Mouse (Mus musculus) kidney, embryonic 16.5 days (tissue): ENCODE measurements around the gene Top3a. TPM values are rescaled to one million over a fixed set of nuclear protein-coding genes. Genes with fewer than 3 reads are reported as not detected.
A peak's percentile ranks its signal among the peaks of the same experiment; 100 is the strongest.

ENCODE experiments used
- ATAC-seq: fragments of 200-750 bp; cut with Nextera tagmentation; 2 replicates; pipeline ENCODE4 v1.8.0; 2017; ENCODE audit warnings: moderate TSS enrichment; ENCODE audit not compliant: low FRiP score, low TSS enrichment
- H3K27ac ChIP-seq: fragments of 300-500 bp; sonication (generic); 2 replicates; pipeline ENCODE4 v1.5.1; 2014; ENCODE audit warnings: low read length
- H3K27me3 ChIP-seq: fragments of 300-500 bp; sonication (generic); 2 replicates; pipeline ENCODE4 v1.6.1; 2014; ENCODE audit warnings: low read length, control low read depth, mixed read lengths; ENCODE audit not compliant: insufficient read depth
- H3K36me3 ChIP-seq: fragments of 300-500 bp; sonication (generic); 2 replicates; pipeline ENCODE4 v1.6.1; 2014; ENCODE audit warnings: low read length, control low read depth, mixed read lengths; ENCODE audit not compliant: insufficient read depth
- H3K4me1 ChIP-seq: fragments of 300-500 bp; sonication (generic); 2 replicates; pipeline ENCODE4 v1.6.1; 2014; ENCODE audit warnings: low read length, control low read depth, mixed read lengths; ENCODE audit not compliant: insufficient read depth
- H3K4me2 ChIP-seq: fragments of 300-500 bp; sonication (generic); replicated peaks from 2 replicates; pipeline ENCODE4 v1.6.1; 2014; ENCODE audit warnings: low read depth, low read length
- H3K4me3 ChIP-seq: fragments of 300-500 bp; sonication (generic); 2 replicates; pipeline ENCODE4 v1.5.1; 2014; ENCODE audit warnings: mild to moderate bottlenecking, low read length
- H3K9ac ChIP-seq: fragments of 300-500 bp; sonication (generic); replicated peaks from 2 replicates; pipeline ENCODE4 v1.6.1; 2014; ENCODE audit warnings: low read length
- H3K9me3 ChIP-seq: fragments of 300-500 bp; sonication (generic); 2 replicates; pipeline ENCODE4 v1.6.1; 2016; ENCODE audit warnings: low read length, control low read depth
- WGBS: fragments of 180-500 bp; shearing (Covaris S2); extraction: QIAGEN DNeasy Blood & Tissue Kit; methylation state at CpG from one replicate; pipeline ENCODE4 v1.1.7; 2014; 5-methylcytosine and 5-hydroxymethylcytosine counted together
- polyA plus RNA-seq: library from polyadenylated mRNA; unstranded; fragments of >200 nt; fragmentation: Nextera tagmentation; extraction: Ambion mirVana; gene quantifications from 2 replicates; pipeline ENCODE4 v1.2.1, GENCODE M21; 2015

Top3a gene
- polyA plus RNA-seq, 1 experiment from 2014 or later: 17.1 TPM

- Histone ChIP-seq H3K9me3 (no peaks in the 10 kb centered on the region), H3K27me3 (no peaks in the 10 kb centered on the region), H3K27ac (no peak overlapping the region), H3K36me3 (peaks cover 44% of the 10 kb centered on the region), H3K4me3 (no peak overlapping the region), H3K9ac (no peak overlapping the region), H3K4me2 (no peak overlapping the region), H3K4me1 (no peaks in the 10 kb centered on the region)
- no peak for ATAC-seq
- 82% methylated on average over 3 of the region's 3 CpGs for WGBS
Measured at GRCm38 (mm10) chr11:60740321-60740720, 36.8 kb downstream of the Top3a start.

- no peak overlapping the region for H3K27ac ChIP-seq
- ATAC-seq: no peak
- H3K27me3 ChIP-seq: no peaks in the 10 kb centered on the region
- no peak overlapping the region for H3K4me3 ChIP-seq
- no peak overlapping the region for H3K4me2 ChIP-seq
- no peak overlapping the region for H3K9ac ChIP-seq
- H3K4me1 ChIP-seq: no peaks in the 10 kb centered on the region
- peaks cover 21% of the 10 kb centered on the region for H3K36me3 ChIP-seq
- no peaks in the 10 kb centered on the region for H3K9me3 ChIP-seq
Measured at GRCm38 (mm10) chr11:60737450-60737849, 39.7 kb downstream of the Top3a start.

GRCm38 (mm10) chr11:60736491-60736890, 40.7 kb downstream of the Top3a start:
- H3K27me3 ChIP-seq: no peaks in the 10 kb centered on the region
- no peak overlapping the region for H3K4me3 ChIP-seq
- peaks cover 19% of the 10 kb centered on the region for H3K36me3 ChIP-seq
- 81% methylated on average over 3 of the region's 3 CpGs for WGBS
- no peak overlapping the region for H3K9ac ChIP-seq
- H3K9me3 ChIP-seq: no peaks in the 10 kb centered on the region
- H3K27ac ChIP-seq: no peak overlapping the region
- no peak overlapping the region for H3K4me2 ChIP-seq
- ATAC-seq: no peak
- no peaks in the 10 kb centered on the region for H3K4me1 ChIP-seq

GRCm38 (mm10) chr11:60735191-60735590, 42.0 kb downstream of the Top3a start:
- Histone ChIP-seq H3K9me3 (no peaks in the 10 kb centered on the region), H3K4me3 (no peak overlapping the region), H3K4me1 (no peaks in the 10 kb centered on the region), H3K27ac (no peak overlapping the region), H3K27me3 (no peaks in the 10 kb centered on the region), H3K36me3 (peaks cover 21% of the 10 kb centered on the region), H3K4me2 (no peak overlapping the region), H3K9ac (no peak overlapping the region)
- 77% methylated on average over 5 of the region's 5 CpGs for WGBS
- no peak for ATAC-seq

- ATAC-seq: no peak
- Histone ChIP-seq H3K36me3 (peaks cover 14% of the 10 kb centered on the region), H3K27ac (no peak overlapping the region), H3K4me3 (no peak overlapping the region), H3K9me3 (no peaks in the 10 kb centered on the region), H3K4me2 (no peak overlapping the region), H3K9ac (no peak overlapping the region), H3K4me1 (peaks cover 1% of the 10 kb centered on the region), H3K27me3 (no peaks in the 10 kb centered on the region)
- WGBS: 70% methylated on average over 2 of the region's 2 CpGs
Measured at GRCm38 (mm10) chr11:60734206-60734605, 43.0 kb downstream of the Top3a start.

- Histone ChIP-seq H3K9ac (no peak overlapping the region), H3K9me3 (no peaks in the 10 kb centered on the region), H3K4me1 (peaks cover 16% of the 10 kb centered on the region), H3K4me2 (no peak overlapping the region), H3K27ac (no peak overlapping the region), H3K4me3 (no peak overlapping the region), H3K36me3 (peaks cover 14% of the 10 kb centered on the region), H3K27me3 (no peaks in the 10 kb centered on the region)
- ATAC-seq: no peak
- WGBS: 88% methylated on average over 14 of the region's 14 CpGs
Measured at GRCm38 (mm10) chr11:60731251-60731650, 45.9 kb downstream of the Top3a start.

GRCm38 (mm10) chr11:60730169-60730568, 47.0 kb downstream of the Top3a start:
- ATAC-seq: no peak
- H3K4me3 ChIP-seq: no peak overlapping the region
- H3K4me1 ChIP-seq: peaks cover 21% of the 10 kb centered on the region
- 82% methylated on average over 9 of the region's 9 CpGs for WGBS
- H3K4me2 ChIP-seq: no peak overlapping the region
- peaks cover 14% of the 10 kb centered on the region for H3K36me3 ChIP-seq
- H3K9ac ChIP-seq: no peak overlapping the region
- H3K9me3 ChIP-seq: no peaks in the 10 kb centered on the region
- no peaks in the 10 kb centered on the region for H3K27me3 ChIP-seq
- no peak overlapping the region for H3K27ac ChIP-seq

- Histone ChIP-seq H3K4me3 (peak overlapping the region; percentile 75), H3K9me3 (no peaks in the 10 kb centered on the region), H3K4me1 (peaks cover 21% of the 10 kb centered on the region), H3K27me3 (no peaks in the 10 kb centered on the region), H3K36me3 (peaks cover 20% of the 10 kb centered on the region), H3K27ac (no peak overlapping the region), H3K4me2 (peak overlapping the region; percentile 79), H3K9ac (peak overlapping the region; percentile 75)
- no peak for ATAC-seq
- 65% methylated on average over 6 of the region's 6 CpGs for WGBS
Measured at GRCm38 (mm10) chr11:60729217-60729641, 47.9 kb downstream of the Top3a start.

- Histone ChIP-seq H3K27me3 (no peaks in the 10 kb centered on the region), H3K27ac (peak within 1 kb of the TSS; percentile 87), H3K4me2 (peak within 1 kb of the TSS; percentile 79), H3K9ac (peak within 1 kb of the TSS; percentile 90), H3K36me3 (peaks cover 30% of the 10 kb centered on the region), H3K9me3 (no peaks in the 10 kb centered on the region), H3K4me3 (peak within 1 kb of the TSS; percentile 75), H3K4me1 (peaks cover 21% of the 10 kb centered on the region)
- WGBS: under 1% methylated on average over 44 of the region's 44 CpGs
- ATAC-seq: peak; percentile 94
Measured at GRCm38 (mm10) chr11:60728260-60728761, 48.9 kb downstream of the Top3a start, which contains the start of gene Mief2. Gene Mief2, plus strand, starts transcription at chr11:60728398.

- H3K4me2 ChIP-seq: peak overlapping the region; percentile 79
- H3K9me3 ChIP-seq: no peaks in the 10 kb centered on the region
- no peaks in the 10 kb centered on the region for H3K27me3 ChIP-seq
- WGBS: 5% methylated on average over 12 of the region's 12 CpGs
- H3K36me3 ChIP-seq: peaks cover 32% of the 10 kb centered on the region
- peak; percentile 7 for ATAC-seq
- H3K4me3 ChIP-seq: peak overlapping the region; percentile 75
- peaks cover 21% of the 10 kb centered on the region for H3K4me1 ChIP-seq
- peak overlapping the region; percentile 90 for H3K9ac ChIP-seq
- peak overlapping the region; percentile 84 for H3K27ac ChIP-seq
Measured at GRCm38 (mm10) chr11:60727392-60728140, 49.6 kb downstream of the Top3a start.
